Mouse (Mus musculus): Measurements from ENCODE around the gene Nup160.

DNA sequence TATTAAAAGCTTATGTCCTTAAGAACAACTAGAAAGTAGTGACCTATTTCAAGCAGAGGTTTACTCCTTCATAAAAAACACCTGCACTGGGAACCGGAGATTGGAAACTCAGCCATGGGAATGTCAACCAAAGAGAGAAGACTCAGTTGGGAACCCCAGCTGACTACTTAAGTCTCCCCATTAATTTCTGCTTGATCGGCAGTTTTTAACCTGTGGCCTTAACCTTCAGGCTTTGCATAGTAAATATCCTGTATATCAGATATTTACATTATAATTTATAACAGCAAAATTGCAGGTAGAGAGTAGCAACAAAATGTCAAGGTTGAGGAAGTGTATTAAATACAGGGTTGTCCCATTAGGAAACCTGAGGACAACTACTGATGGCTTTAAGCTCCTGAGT lies 76.5 kb downstream of the Nup160 start:
- TF ChIP-seq CTCF (IDR thresholded peaks at IDR 0.05; ENCODE audit: low read depth) (no peak), EP300 (IDR thresholded peaks at IDR 0.05; ENCODE audit: low read depth) (no peak)
